Mouse (Mus musculus): ENCODE measurements at regions not wholly inside any gene's neighbourhood (a gene's known extent, or its start where the extent isn't known, plus 50 kb on each side); places are given as distances from the start of the nearest gene placed in this dataset.
A peak's percentile ranks its signal among the peaks of the same experiment; 100 is the strongest.

GRCm38 (mm10) chr17:4740784-4741183 lies 253.3 kb upstream of the Arid1b start:
- H3K27me3 ChIP-seq (ENCODE audit: control insufficient read depth, insufficient read depth, low read length): no peaks in the 10 kb centered on the region
- ATAC-seq (ENCODE audit: low FRiP score) (peak; percentile 65; the same call in 1 of the 2 replicates), DNase-seq (ENCODE audit: low spot score) (peak; percentile 70)
- H3K36me3 ChIP-seq (ENCODE audit: control insufficient read depth, insufficient read depth, low read length): no peaks in the 10 kb centered on the region
- no peak overlapping the region for H3K27ac ChIP-seq (ENCODE audit: low read depth, low read length)
- WGBS: 26% methylated on average over 5 of the region's 5 CpGs
- no peaks in the 10 kb centered on the region for H3K9me3 ChIP-seq (ENCODE audit: control insufficient read depth, low read length)
- no peak overlapping the region for H3K4me2 ChIP-seq (replicated peaks; ENCODE audit: low read depth, low read length)
- H3K9ac ChIP-seq (ENCODE audit: low read depth, low read length): no peak overlapping the region
- H3K4me1 ChIP-seq (replicated peaks; ENCODE audit: control insufficient read depth, insufficient read depth, low read length): no peaks in the 10 kb centered on the region
- no peak overlapping the region for H3K4me3 ChIP-seq (ENCODE audit: low read depth, low read length)

GRCm38 (mm10) chr17:4742314-4742713 lies 251.8 kb upstream of the Arid1b start:
- DNase-seq (ENCODE audit: low spot score) (no peak), ATAC-seq (ENCODE audit: low FRiP score) (no peak)
- no peaks in the 10 kb centered on the region for H3K9me3 ChIP-seq (ENCODE audit: control insufficient read depth, low read length)
- no peak overlapping the region for H3K9ac ChIP-seq (ENCODE audit: low read depth, low read length)
- no peak overlapping the region for H3K27ac ChIP-seq (ENCODE audit: low read depth, low read length)
- no peaks in the 10 kb centered on the region for H3K27me3 ChIP-seq (ENCODE audit: control insufficient read depth, insufficient read depth, low read length)
- H3K4me1 ChIP-seq (replicated peaks; ENCODE audit: control insufficient read depth, insufficient read depth, low read length): no peaks in the 10 kb centered on the region
- 82% methylated on average over 1 of the region's 1 CpGs for WGBS
- no peak overlapping the region for H3K4me3 ChIP-seq (ENCODE audit: low read depth, low read length)
- no peaks in the 10 kb centered on the region for H3K36me3 ChIP-seq (ENCODE audit: control insufficient read depth, insufficient read depth, low read length)
- no peak overlapping the region for H3K4me2 ChIP-seq (replicated peaks; ENCODE audit: low read depth, low read length)

GRCm38 (mm10) chr17:4762956-4763355 lies 231.2 kb upstream of the Arid1b start:
- Histone ChIP-seq H3K9me3 (ENCODE audit: control insufficient read depth, low read length) (no peaks in the 10 kb centered on the region), H3K27ac (ENCODE audit: low read depth, low read length) (no peak overlapping the region), H3K36me3 (ENCODE audit: control insufficient read depth, insufficient read depth, low read length) (no peaks in the 10 kb centered on the region), H3K9ac (ENCODE audit: low read depth, low read length) (no peak overlapping the region), H3K4me3 (ENCODE audit: low read depth, low read length) (no peak overlapping the region), H3K27me3 (ENCODE audit: control insufficient read depth, insufficient read depth, low read length) (no peaks in the 10 kb centered on the region), H3K4me2 (replicated peaks; ENCODE audit: low read depth, low read length) (no peak overlapping the region), H3K4me1 (replicated peaks; ENCODE audit: control insufficient read depth, insufficient read depth, low read length) (no peaks in the 10 kb centered on the region)
- ATAC-seq (ENCODE audit: low FRiP score): no peak
- WGBS: 94% methylated on average over 6 of the region's 6 CpGs
- no peak for DNase-seq (ENCODE audit: low spot score)

GRCm38 (mm10) chr17:4765723-4766122 lies 228.4 kb upstream of the Arid1b start:
- no peak for DNase-seq (ENCODE audit: low spot score)
- Histone ChIP-seq H3K9ac (ENCODE audit: low read depth, low read length) (no peak overlapping the region), H3K4me3 (ENCODE audit: low read depth, low read length) (no peak overlapping the region), H3K4me1 (replicated peaks; ENCODE audit: control insufficient read depth, insufficient read depth, low read length) (no peaks in the 10 kb centered on the region), H3K27me3 (ENCODE audit: control insufficient read depth, insufficient read depth, low read length) (no peaks in the 10 kb centered on the region), H3K27ac (ENCODE audit: low read depth, low read length) (no peak overlapping the region), H3K36me3 (ENCODE audit: control insufficient read depth, insufficient read depth, low read length) (no peaks in the 10 kb centered on the region), H3K9me3 (ENCODE audit: control insufficient read depth, low read length) (no peaks in the 10 kb centered on the region), H3K4me2 (replicated peaks; ENCODE audit: low read depth, low read length) (no peak overlapping the region)
- ATAC-seq (ENCODE audit: low FRiP score): no peak
- WGBS: 74% methylated on average over 5 of the region's 5 CpGs

GRCm38 (mm10) chr17:4767947-4768522 lies 226.1 kb upstream of the Arid1b start:
- Histone ChIP-seq H3K9me3 (ENCODE audit: control insufficient read depth, low read length) (no peaks in the 10 kb centered on the region), H3K27me3 (ENCODE audit: control insufficient read depth, insufficient read depth, low read length) (no peaks in the 10 kb centered on the region), H3K36me3 (ENCODE audit: control insufficient read depth, insufficient read depth, low read length) (no peaks in the 10 kb centered on the region), H3K9ac (ENCODE audit: low read depth, low read length) (no peak overlapping the region), H3K4me3 (ENCODE audit: low read depth, low read length) (no peak overlapping the region), H3K4me1 (replicated peaks; ENCODE audit: control insufficient read depth, insufficient read depth, low read length) (no peaks in the 10 kb centered on the region), H3K27ac (ENCODE audit: low read depth, low read length) (no peak overlapping the region), H3K4me2 (replicated peaks; ENCODE audit: low read depth, low read length) (no peak overlapping the region)
- WGBS: 94% methylated on average over 5 of the region's 5 CpGs
- ATAC-seq (ENCODE audit: low FRiP score) (no peak), DNase-seq (ENCODE audit: low spot score) (no peak)

- no peak overlapping the region for H3K4me2 ChIP-seq (replicated peaks; ENCODE audit: low read depth, low read length)
- H3K27ac ChIP-seq (ENCODE audit: low read depth, low read length): no peak overlapping the region
- H3K36me3 ChIP-seq (ENCODE audit: control insufficient read depth, insufficient read depth, low read length): no peaks in the 10 kb centered on the region
- DNase-seq (ENCODE audit: low spot score) (no peak), ATAC-seq (ENCODE audit: low FRiP score) (no peak)
- no peak overlapping the region for H3K9ac ChIP-seq (ENCODE audit: low read depth, low read length)
- no peaks in the 10 kb centered on the region for H3K27me3 ChIP-seq (ENCODE audit: control insufficient read depth, insufficient read depth, low read length)
- H3K4me3 ChIP-seq (ENCODE audit: low read depth, low read length): no peak overlapping the region
- H3K9me3 ChIP-seq (ENCODE audit: control insufficient read depth, low read length): no peaks in the 10 kb centered on the region
- WGBS: 75% methylated on average over 4 of the region's 4 CpGs
- H3K4me1 ChIP-seq (replicated peaks; ENCODE audit: control insufficient read depth, insufficient read depth, low read length): no peaks in the 10 kb centered on the region
Measured at GRCm38 (mm10) chr17:4769284-4769683, 224.8 kb upstream of the Arid1b start.

GRCm38 (mm10) chr17:4770052-4770451 lies 224.1 kb upstream of the Arid1b start:
- H3K4me1 ChIP-seq (replicated peaks; ENCODE audit: control insufficient read depth, insufficient read depth, low read length): no peaks in the 10 kb centered on the region
- no peak overlapping the region for H3K4me3 ChIP-seq (ENCODE audit: low read depth, low read length)
- 81% methylated on average over 3 of the region's 3 CpGs for WGBS
- H3K9me3 ChIP-seq (ENCODE audit: control insufficient read depth, low read length): no peaks in the 10 kb centered on the region
- H3K4me2 ChIP-seq (replicated peaks; ENCODE audit: low read depth, low read length): no peak overlapping the region
- H3K36me3 ChIP-seq (ENCODE audit: control insufficient read depth, insufficient read depth, low read length): no peaks in the 10 kb centered on the region
- H3K9ac ChIP-seq (ENCODE audit: low read depth, low read length): no peak overlapping the region
- ATAC-seq (ENCODE audit: low FRiP score): no peak
- no peak for DNase-seq (ENCODE audit: low spot score)
- no peaks in the 10 kb centered on the region for H3K27me3 ChIP-seq (ENCODE audit: control insufficient read depth, insufficient read depth, low read length)
- no peak overlapping the region for H3K27ac ChIP-seq (ENCODE audit: low read depth, low read length)

GRCm38 (mm10) chr17:4778161-4778560 lies 216.0 kb upstream of the Arid1b start:
- Histone ChIP-seq H3K9ac (ENCODE audit: low read depth, low read length) (no peak overlapping the region), H3K27ac (ENCODE audit: low read depth, low read length) (no peak overlapping the region), H3K4me1 (replicated peaks; ENCODE audit: control insufficient read depth, insufficient read depth, low read length) (no peaks in the 10 kb centered on the region), H3K36me3 (ENCODE audit: control insufficient read depth, insufficient read depth, low read length) (no peaks in the 10 kb centered on the region), H3K9me3 (ENCODE audit: control insufficient read depth, low read length) (no peaks in the 10 kb centered on the region), H3K4me3 (ENCODE audit: low read depth, low read length) (no peak overlapping the region), H3K4me2 (replicated peaks; ENCODE audit: low read depth, low read length) (no peak overlapping the region), H3K27me3 (ENCODE audit: control insufficient read depth, insufficient read depth, low read length) (no peaks in the 10 kb centered on the region)
- ATAC-seq (ENCODE audit: low FRiP score) (peak; percentile 83), DNase-seq (ENCODE audit: low spot score) (peak; percentile 91)
- WGBS: 2% methylated on average over 14 of the region's 14 CpGs

GRCm38 (mm10) chr17:4779017-4779416 lies 215.1 kb upstream of the Arid1b start:
- Histone ChIP-seq H3K27me3 (ENCODE audit: control insufficient read depth, insufficient read depth, low read length) (no peaks in the 10 kb centered on the region), H3K9me3 (ENCODE audit: control insufficient read depth, low read length) (no peaks in the 10 kb centered on the region), H3K4me1 (replicated peaks; ENCODE audit: control insufficient read depth, insufficient read depth, low read length) (no peaks in the 10 kb centered on the region), H3K9ac (ENCODE audit: low read depth, low read length) (no peak overlapping the region), H3K36me3 (ENCODE audit: control insufficient read depth, insufficient read depth, low read length) (no peaks in the 10 kb centered on the region), H3K4me3 (ENCODE audit: low read depth, low read length) (no peak overlapping the region), H3K27ac (ENCODE audit: low read depth, low read length) (no peak overlapping the region), H3K4me2 (replicated peaks; ENCODE audit: low read depth, low read length) (no peak overlapping the region)
- DNase-seq (ENCODE audit: low spot score): no peak
- WGBS: 88% methylated on average over 10 of the region's 10 CpGs
- ATAC-seq (ENCODE audit: low FRiP score): no peak

Measured in hindbrain, embryonic 11.5 days (tissue).